7 mouse cellular contexts compared by ENCODE assay signal in genomic region chr7:16046481-16047337, GRCm38 (mm10). TPM values are rescaled to one million over a fixed set of nuclear protein-coding genes. Genes with fewer than 3 reads are reported as not detected.
DNase-seq lines count a peak whose midpoint lies in the region; ATAC-seq and TF ChIP-seq lines count a peak whose summit lies in the region.

No protein-coding gene starts in this region.

- peak; percentile 6; the same call in 1 of the 2 replicates for TF ChIP-seq CTCF in intestine, postnatal 0 days (IDR thresholded peaks at IDR 0.05; ENCODE audit: low read depth)
- TF ChIP-seq CTCF in small intestine, adult 2 months (IDR thresholded peaks at IDR 0.05; ENCODE audit: extremely low read depth, insufficient read length, insufficient replicate concordance, low read depth, low read length) = no peak

- no peaks in the 10 kb centered on the region for H3K36me3 ChIP-seq in intestine, postnatal 0 days (ENCODE audit: control insufficient read depth, insufficient read depth)
- H3K36me3 ChIP-seq in limb, embryonic 11.5 days (ENCODE audit: control insufficient read depth, insufficient read depth, low read length) = no peaks in the 10 kb centered on the region
- H3K36me3 ChIP-seq in midbrain, embryonic 12.5 days = no peaks in the 10 kb centered on the region
- H3K36me3 ChIP-seq in small intestine, adult 2 months (ENCODE audit: control insufficient read depth, insufficient read depth, low read length) = no peaks in the 10 kb centered on the region

- peaks cover 17% of the 10 kb centered on the region; the same call in 1 of the 2 replicates for H3K4me1 ChIP-seq in intestine, postnatal 0 days (replicated peaks; ENCODE audit: control insufficient read depth, insufficient read depth, low read length)
- H3K4me1 ChIP-seq in limb, embryonic 11.5 days (ENCODE audit: control insufficient read depth, insufficient read depth, low read length) = peaks cover 31% of the 10 kb centered on the region
- peaks cover 51% of the 10 kb centered on the region for H3K4me1 ChIP-seq in midbrain, embryonic 12.5 days
- peaks cover 26% of the 10 kb centered on the region for H3K4me1 ChIP-seq in small intestine, adult 2 months (ENCODE audit: control insufficient read depth, insufficient read depth, insufficient read length, low read length)

- TF ChIP-seq POLR2A in small intestine, adult 2 months (IDR thresholded peaks at IDR 0.05; ENCODE audit: low read depth, low read length) = no peak; the same call in none of the 2 replicates

- peak; percentile 86 for DNase-seq in adrenal gland, postnatal 10 days
- DNase-seq in embryo, embryonic 9.5 days (ENCODE audit: extremely low spot score) = peak; percentile 77
- peak; percentile 74 for DNase-seq in limb, embryonic 11.5 days (ENCODE audit: low spot score)

- H3K9ac ChIP-seq in intestine, postnatal 0 days (ENCODE audit: low read depth, low read length) = peak overlapping the region; percentile 91
- H3K9ac ChIP-seq in limb, embryonic 11.5 days (ENCODE audit: low read length) = peak overlapping the region; percentile 99
- H3K9ac ChIP-seq in midbrain, embryonic 12.5 days (replicated peaks) = peak overlapping the region; percentile 99

- WGBS in intestine, postnatal 0 days = under 1% methylated on average over 38 of the region's 46 CpGs
- WGBS in limb, embryonic 11.5 days = under 1% methylated on average over 46 of the region's 46 CpGs
- 0% methylated on average over 36 of the region's 46 CpGs for WGBS in midbrain, embryonic 12.5 days
- WGBS in small intestine, adult 2 months = 1% methylated on average over 46 of the region's 46 CpGs

- peak overlapping the region; percentile 95 for H3K27ac ChIP-seq in intestine, postnatal 0 days (ENCODE audit: low read depth, low read length)
- peak overlapping the region; percentile 97 for H3K27ac ChIP-seq in limb, embryonic 11.5 days (replicated peaks; ENCODE audit: low read depth, low read length)
- peak overlapping the region; percentile 97 for H3K27ac ChIP-seq in midbrain, embryonic 12.5 days (replicated peaks)
- peak overlapping the region; percentile 98 for H3K27ac ChIP-seq in small intestine, adult 2 months (ENCODE audit: insufficient read depth, low read depth, low read length)

- H3K27me3 ChIP-seq in intestine, postnatal 0 days (replicated peaks; ENCODE audit: control insufficient read depth, insufficient read depth, low read length) = no peaks in the 10 kb centered on the region
- H3K27me3 ChIP-seq in limb, embryonic 11.5 days (ENCODE audit: control insufficient read depth, insufficient read depth, low read length) = no peaks in the 10 kb centered on the region
- no peaks in the 10 kb centered on the region for H3K27me3 ChIP-seq in midbrain, embryonic 12.5 days
- no peaks in the 10 kb centered on the region for H3K27me3 ChIP-seq in small intestine, adult 2 months (ENCODE audit: control insufficient read depth, insufficient read depth, low read length)

- H3K4me2 ChIP-seq in intestine, postnatal 0 days (replicated peaks; ENCODE audit: low read depth) = peak overlapping the region; percentile 95
- peak overlapping the region; percentile 85 for H3K4me2 ChIP-seq in limb, embryonic 11.5 days (ENCODE audit: low read depth, severe bottlenecking)
- H3K4me2 ChIP-seq in midbrain, embryonic 12.5 days (replicated peaks) = peak overlapping the region; percentile 77

- H3K9me3 ChIP-seq in intestine, postnatal 0 days (ENCODE audit: control insufficient read depth) = no peaks in the 10 kb centered on the region
- no peaks in the 10 kb centered on the region for H3K9me3 ChIP-seq in limb, embryonic 11.5 days (ENCODE audit: control insufficient read depth, low read length)
- no peaks in the 10 kb centered on the region for H3K9me3 ChIP-seq in midbrain, embryonic 12.5 days

- ATAC-seq in granulocyte monocyte progenitor cell, adult 5-6 weeks (replicated peaks; ENCODE audit: poor library complexity, severe bottlenecking) = peak; percentile 41
- ATAC-seq in intestine, postnatal 0 days = peak; percentile 20
- peak; percentile 20 for ATAC-seq in limb, embryonic 11.5 days (ENCODE audit: insufficient number of reproducible peaks, low FRiP score, low TSS enrichment, low read depth)
- peak; percentile 45 for ATAC-seq in midbrain, embryonic 12.5 days (ENCODE audit: low FRiP score, low read depth)

- H3K4me3 ChIP-seq in intestine, postnatal 0 days (ENCODE audit: low read depth, low read length) = peak overlapping the region; percentile 82
- peak overlapping the region; percentile 85 for H3K4me3 ChIP-seq in limb, embryonic 11.5 days (ENCODE audit: low read depth, low read length)
- H3K4me3 ChIP-seq in midbrain, embryonic 12.5 days = peak overlapping the region; percentile 94
- H3K4me3 ChIP-seq in small intestine, adult 2 months (ENCODE audit: low read depth, low read length) = peak overlapping the region; percentile 69

RNA-seq across cellular contexts. Expression of gene Bicra, which starts 1.0 kb away (rescaled TPM):
- 10 to 100 TPM in 1 of 2 experiments, 1 to 10 TPM in 1; 8.5 to 11.0 TPM for total RNA-seq in adrenal gland, postnatal 10 days (2021)
- 12.2 and 21.8 TPM in 2 replicates for total RNA-seq in granulocyte monocyte progenitor cell, adult 5-6 weeks (2014; fragmentation: Nextera tagmentation)
- total RNA-seq in granulocyte monocyte progenitor cell, adult 5-6 weeks (2017) = 0.34 and 0.93 TPM in 2 replicates
- 1.6 and 1.7 TPM in 2 replicates for polyA plus RNA-seq in intestine, postnatal 0 days (2015; fragmentation: Nextera tagmentation; extraction: Ambion mirVana)
- polyA plus RNA-seq in limb, embryonic 11.5 days (2014; fragmentation: Nextera tagmentation; extraction: Ambion mirVana) = 9.3 and 10.1 TPM in 2 replicates
- 10.0 and 10.3 TPM in 2 replicates for polyA plus RNA-seq in midbrain, embryonic 12.5 days (2016; fragmentation: Nextera tagmentation; extraction: Ambion mirVana)
- 18.7 and 31.0 TPM in 2 replicates for polyA plus RNA-seq in small intestine, adult 2 months (2012; rRNA removed)

RNA-seq across cellular contexts. Expression of gene Zfp541, which starts 14.9 kb away (rescaled TPM):
- total RNA-seq in adrenal gland, postnatal 10 days (2021) = under 1 TPM; 0.09 TPM
- not detected in 2 replicates for total RNA-seq in granulocyte monocyte progenitor cell, adult 5-6 weeks (2014; fragmentation: Nextera tagmentation)
- total RNA-seq in granulocyte monocyte progenitor cell, adult 5-6 weeks (2017) = 0.31 TPM in 1 of 2 replicates, not detected in the other
- 0.14 TPM in 1 of 2 replicates, not detected in the other for polyA plus RNA-seq in intestine, postnatal 0 days (2015; fragmentation: Nextera tagmentation; extraction: Ambion mirVana)
- polyA plus RNA-seq in limb, embryonic 11.5 days (2014; fragmentation: Nextera tagmentation; extraction: Ambion mirVana) = not detected in 2 replicates
- polyA plus RNA-seq in midbrain, embryonic 12.5 days (2016; fragmentation: Nextera tagmentation; extraction: Ambion mirVana) = not detected in 2 replicates
- polyA plus RNA-seq in small intestine, adult 2 months (2012; rRNA removed) = not detected in 2 replicates

RNA-seq across cellular contexts. Expression of gene Napa, which starts 51.5 kb away (rescaled TPM):
- total RNA-seq in adrenal gland, postnatal 10 days (2021) = 100 to 1,000 TPM; 106 to 109 TPM
- 81.0 and 105 TPM in 2 replicates for total RNA-seq in granulocyte monocyte progenitor cell, adult 5-6 weeks (2014; fragmentation: Nextera tagmentation)
- total RNA-seq in granulocyte monocyte progenitor cell, adult 5-6 weeks (2017) = 38.5 and 39.5 TPM in 2 replicates
- 201 and 204 TPM in 2 replicates for polyA plus RNA-seq in intestine, postnatal 0 days (2015; fragmentation: Nextera tagmentation; extraction: Ambion mirVana)
- 182 and 203 TPM in 2 replicates for polyA plus RNA-seq in limb, embryonic 11.5 days (2014; fragmentation: Nextera tagmentation; extraction: Ambion mirVana)
- 167 and 196 TPM in 2 replicates for polyA plus RNA-seq in midbrain, embryonic 12.5 days (2016; fragmentation: Nextera tagmentation; extraction: Ambion mirVana)
- polyA plus RNA-seq in small intestine, adult 2 months (2012; rRNA removed) = 82.7 and 139 TPM in 2 replicates

Comparison
In these comparisons a context has a peak if more than half of its experiments do, and no peak if none do; other contexts are left out.
1. Peak in every context shown above with its lines: DNase-seq, ATAC-seq, H3K4me3 ChIP-seq and H3K27ac ChIP-seq.